Mouse (Mus musculus): Measurements from ENCODE around the gene Olfr1417. TPM values are rescaled to one million over a fixed set of nuclear protein-coding genes. Genes with fewer than 3 reads are reported as not detected.

Olfr1417 gene
- polyA plus RNA-seq, 1 experiment from 2014 or later: not detected

DNA sequence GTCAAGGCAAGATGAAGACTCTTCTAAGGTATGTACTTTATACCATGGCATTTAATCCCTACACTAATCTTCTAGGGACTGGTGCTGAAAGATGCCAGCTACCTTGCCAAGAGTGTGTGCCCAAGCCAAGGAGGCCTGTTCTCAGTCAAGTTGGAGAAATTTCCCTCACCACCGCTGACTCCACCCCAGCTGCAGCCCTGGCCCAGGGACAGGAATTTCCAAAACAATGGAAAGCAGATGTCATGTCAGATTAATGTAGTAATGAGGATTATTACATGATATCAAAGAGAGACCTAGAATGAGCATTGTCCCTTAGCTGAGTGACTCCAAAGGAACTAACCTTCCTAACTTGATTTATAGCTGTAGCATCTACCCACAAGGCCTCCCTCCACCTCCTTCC, 28.2 kb downstream of the Olfr1417 start:
- no peaks in the 10 kb centered on the region for H3K9me3 ChIP-seq
- 82% methylated on average over 1 of the region's 1 CpGs for WGBS
- H3K27me3 ChIP-seq: peaks cover 18% of the 10 kb centered on the region
- H3K4me1 ChIP-seq (replicated peaks): no peaks in the 10 kb centered on the region
- no peak overlapping the region for H3K27ac ChIP-seq
- no peak for ATAC-seq (ENCODE audit: insufficient number of reproducible peaks, insufficient read depth, low FRiP score, low TSS enrichment, low read depth)
- no peak overlapping the region for H3K4me2 ChIP-seq
- no peak overlapping the region for H3K4me3 ChIP-seq (replicated peaks)
- H3K9ac ChIP-seq (replicated peaks): no peak overlapping the region
- no peaks in the 10 kb centered on the region for H3K36me3 ChIP-seq

DNA sequence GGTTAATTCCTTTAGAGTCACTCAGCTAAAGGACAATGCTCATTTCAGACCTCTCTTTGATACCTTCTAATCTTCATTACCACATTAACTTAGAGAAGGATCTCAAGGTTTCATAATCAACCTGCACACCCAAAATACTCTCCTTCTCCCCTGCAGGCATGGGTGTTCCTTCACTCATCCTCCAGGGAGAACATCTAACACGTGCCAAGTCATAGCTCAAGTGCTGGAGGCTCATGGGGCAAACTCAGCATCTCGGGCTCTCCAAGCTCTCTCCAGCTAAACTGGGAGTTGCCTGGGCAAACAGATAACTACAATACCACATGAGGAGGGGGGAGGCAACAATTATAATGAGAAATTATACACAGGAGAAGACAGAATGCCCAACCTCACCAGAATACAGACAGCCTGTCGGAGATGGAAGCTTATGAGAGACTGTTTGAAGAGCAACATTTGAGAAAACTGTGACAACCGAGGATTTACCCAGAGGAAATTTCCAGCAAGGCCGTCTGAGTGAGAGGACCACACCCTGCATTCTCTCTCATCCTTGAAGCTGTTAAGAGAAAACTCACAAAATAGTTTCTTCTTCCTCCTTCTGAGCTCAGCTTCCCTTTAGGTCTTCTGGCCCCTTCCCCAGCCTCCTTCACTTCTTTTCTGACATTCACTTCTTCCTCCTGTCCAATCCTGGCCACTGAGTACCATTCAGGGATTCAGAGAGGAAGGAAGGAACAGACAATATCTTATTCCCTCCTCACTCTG, 28.8 kb downstream of the Olfr1417 start:
- Histone ChIP-seq H3K9ac (replicated peaks) (no peak overlapping the region), H3K27me3 (peaks cover 13% of the 10 kb centered on the region), H3K27ac (no peak overlapping the region), H3K9me3 (no peaks in the 10 kb centered on the region), H3K36me3 (no peaks in the 10 kb centered on the region), H3K4me2 (no peak overlapping the region), H3K4me1 (replicated peaks) (no peaks in the 10 kb centered on the region), H3K4me3 (replicated peaks) (no peak overlapping the region)
- WGBS: 82% methylated on average over 5 of the region's 5 CpGs
- ATAC-seq (ENCODE audit: insufficient number of reproducible peaks, insufficient read depth, low FRiP score, low TSS enrichment, low read depth): no peak

DNA sequence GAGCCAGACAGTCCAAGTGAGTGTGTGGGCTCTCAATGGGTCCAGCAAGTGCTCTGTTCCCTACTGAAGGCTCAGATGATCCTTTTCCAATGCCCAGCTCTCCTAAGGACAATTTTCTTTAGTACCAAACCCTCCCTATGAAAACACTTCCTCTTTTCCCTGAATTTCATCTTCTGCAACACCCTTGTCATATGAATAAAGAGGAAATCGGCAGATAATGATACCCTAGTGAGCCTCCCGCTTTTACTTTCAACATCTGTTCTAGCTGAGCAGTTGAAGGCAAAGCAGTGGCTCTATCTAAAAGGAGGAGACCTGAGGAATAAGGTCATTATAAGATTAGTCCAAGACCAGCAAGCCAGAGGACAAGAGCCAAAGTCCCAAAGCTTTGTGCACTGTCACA, 30.6 kb downstream of the Olfr1417 start:
- no peak overlapping the region for H3K4me2 ChIP-seq
- H3K9ac ChIP-seq (replicated peaks): no peak overlapping the region
- WGBS: 88% methylated on average over 2 of the region's 2 CpGs
- no peaks in the 10 kb centered on the region for H3K27me3 ChIP-seq
- no peaks in the 10 kb centered on the region for H3K36me3 ChIP-seq
- no peaks in the 10 kb centered on the region for H3K4me1 ChIP-seq (replicated peaks)
- no peak overlapping the region for H3K27ac ChIP-seq
- H3K4me3 ChIP-seq (replicated peaks): no peak overlapping the region
- no peak for ATAC-seq (ENCODE audit: insufficient number of reproducible peaks, insufficient read depth, low FRiP score, low TSS enrichment, low read depth)
- no peaks in the 10 kb centered on the region for H3K9me3 ChIP-seq

DNA sequence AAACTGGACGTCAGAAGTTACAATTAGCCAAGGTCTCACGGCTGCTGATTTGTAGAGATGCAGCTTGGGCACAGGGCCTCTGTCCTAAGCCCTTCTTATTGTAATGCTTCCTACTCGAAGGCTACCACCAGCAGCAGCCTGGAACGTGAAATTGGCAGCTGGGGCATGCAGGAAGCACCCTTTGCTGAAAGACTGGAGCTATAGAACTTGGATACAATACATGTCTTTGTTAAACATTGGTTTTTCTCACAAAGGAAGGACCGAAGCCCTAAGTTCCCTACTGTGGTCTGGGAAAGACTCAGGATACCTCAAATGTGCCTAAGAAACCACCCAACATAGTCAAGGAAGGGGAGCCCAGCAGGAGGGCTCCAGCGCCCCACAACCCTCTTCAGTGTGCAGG, 31.2 kb downstream of the Olfr1417 start:
- Histone ChIP-seq H3K9ac (replicated peaks) (no peak overlapping the region), H3K4me1 (replicated peaks) (no peaks in the 10 kb centered on the region), H3K4me2 (no peak overlapping the region), H3K27ac (no peak overlapping the region), H3K27me3 (no peaks in the 10 kb centered on the region), H3K36me3 (no peaks in the 10 kb centered on the region), H3K4me3 (replicated peaks) (no peak overlapping the region), H3K9me3 (no peaks in the 10 kb centered on the region)
- no peak for ATAC-seq (ENCODE audit: insufficient number of reproducible peaks, insufficient read depth, low FRiP score, low TSS enrichment, low read depth)
- 80% methylated on average over 6 of the region's 6 CpGs for WGBS

DNA sequence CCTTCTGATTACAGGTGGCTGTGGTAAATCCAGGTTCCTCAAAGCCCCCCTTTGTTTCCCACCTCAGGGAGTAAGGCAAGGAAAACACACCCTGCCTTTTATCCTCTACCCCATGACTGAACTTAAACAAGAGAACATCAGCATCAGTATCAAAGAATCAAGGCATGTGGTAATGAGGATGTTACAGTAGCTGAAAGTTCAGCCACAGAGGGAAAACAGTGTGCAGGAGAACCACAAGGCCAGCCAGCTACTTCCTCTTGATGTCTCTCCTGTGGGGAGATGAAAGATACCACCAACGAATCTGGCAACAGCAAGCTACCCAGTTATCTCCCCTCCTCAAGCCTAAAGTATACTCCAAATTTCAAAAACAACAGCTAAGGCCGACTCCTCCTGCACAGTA, 31.8 kb downstream of the Olfr1417 start:
- no peaks in the 10 kb centered on the region for H3K27me3 ChIP-seq
- H3K9ac ChIP-seq (replicated peaks): no peak overlapping the region
- H3K4me1 ChIP-seq (replicated peaks): no peaks in the 10 kb centered on the region
- no peaks in the 10 kb centered on the region for H3K36me3 ChIP-seq
- H3K9me3 ChIP-seq: no peaks in the 10 kb centered on the region
- 58% methylated on average over 2 of the region's 2 CpGs for WGBS
- H3K4me2 ChIP-seq: no peak overlapping the region
- no peak overlapping the region for H3K4me3 ChIP-seq (replicated peaks)
- no peak for ATAC-seq (ENCODE audit: insufficient number of reproducible peaks, insufficient read depth, low FRiP score, low TSS enrichment, low read depth)
- H3K27ac ChIP-seq: no peak overlapping the region

DNA sequence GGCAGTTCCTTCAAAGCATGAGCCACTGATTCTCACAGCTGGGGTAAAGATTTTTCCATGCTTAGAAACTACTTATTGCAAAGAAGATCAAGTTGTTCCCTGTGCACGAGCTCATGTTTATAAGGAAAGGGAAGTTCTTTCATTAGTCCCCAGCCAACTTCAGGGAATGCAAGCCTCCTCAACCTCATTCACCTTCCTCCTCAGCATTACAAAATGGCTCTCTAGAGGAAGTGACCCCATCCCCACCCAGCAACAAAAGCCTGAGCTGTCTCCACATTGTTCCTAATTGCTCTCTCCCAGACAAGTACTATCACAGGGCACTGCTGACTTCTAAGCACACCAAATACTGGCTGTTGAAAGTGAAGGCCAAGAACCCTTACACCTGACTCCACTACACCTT, 34.6 kb downstream of the Olfr1417 start:
- no peak for ATAC-seq (ENCODE audit: insufficient number of reproducible peaks, insufficient read depth, low FRiP score, low TSS enrichment, low read depth)
- no peak overlapping the region for H3K27ac ChIP-seq

DNA sequence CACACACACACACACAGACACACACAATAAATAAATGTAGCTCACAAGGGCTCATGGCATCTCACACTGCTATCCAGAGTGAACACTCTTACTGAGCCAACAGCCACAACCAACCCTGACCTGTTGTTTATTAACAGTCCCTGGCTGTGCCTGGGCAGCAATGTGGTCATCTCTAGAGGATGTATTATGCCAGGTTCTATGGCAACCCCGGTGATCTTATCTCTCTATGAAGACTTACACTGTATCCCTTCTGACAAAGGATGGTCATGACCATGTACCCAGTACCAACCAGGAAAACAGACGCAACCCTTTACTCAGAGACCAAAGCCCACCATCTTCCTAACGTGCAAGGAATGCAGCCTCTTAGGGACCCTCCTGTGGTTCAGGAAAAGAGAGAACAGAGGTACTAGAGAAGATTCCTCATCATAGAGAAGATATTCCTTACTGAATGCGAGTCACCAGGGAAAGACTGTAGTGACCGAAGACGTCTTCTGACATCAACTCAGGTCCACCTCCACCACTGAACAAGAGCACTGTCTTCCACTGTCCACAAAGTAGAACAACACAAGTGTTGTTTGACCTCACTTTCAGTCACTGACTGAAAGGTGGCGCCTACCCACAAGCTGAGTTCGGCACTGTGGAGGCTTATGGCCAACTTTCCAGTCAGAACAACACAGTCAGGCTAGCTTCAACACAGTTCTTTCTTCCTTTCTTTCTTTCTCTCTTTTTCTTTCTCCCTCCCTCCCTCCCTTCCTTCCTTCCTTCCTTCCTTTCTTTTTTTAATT, 38.3 kb downstream of the Olfr1417 start:
- Histone ChIP-seq H3K4me3 (replicated peaks) (no peak overlapping the region), H3K9ac (replicated peaks) (no peak overlapping the region), H3K27ac (no peak overlapping the region), H3K4me1 (replicated peaks) (no peaks in the 10 kb centered on the region), H3K27me3 (no peaks in the 10 kb centered on the region), H3K36me3 (no peaks in the 10 kb centered on the region), H3K4me2 (no peak overlapping the region), H3K9me3 (no peaks in the 10 kb centered on the region; the same call in 1 of the 2 replicates)
- 77% methylated on average over 8 of the region's 8 CpGs for WGBS
- ATAC-seq (ENCODE audit: insufficient number of reproducible peaks, insufficient read depth, low FRiP score, low TSS enrichment, low read depth): no peak

More for the DNA sequence above, 34.6 kb downstream of the Olfr1417 start:
- Histone ChIP-seq H3K36me3 (no peaks in the 10 kb centered on the region), H3K9ac (replicated peaks) (no peak overlapping the region), H3K9me3 (no peaks in the 10 kb centered on the region; the same call in 1 of the 2 replicates), H3K4me3 (replicated peaks) (no peak overlapping the region), H3K4me1 (replicated peaks) (no peaks in the 10 kb centered on the region), H3K27me3 (no peaks in the 10 kb centered on the region), H3K4me2 (no peak overlapping the region)
- 61% methylated on average over 1 of the region's 1 CpGs for WGBS

DNA sequence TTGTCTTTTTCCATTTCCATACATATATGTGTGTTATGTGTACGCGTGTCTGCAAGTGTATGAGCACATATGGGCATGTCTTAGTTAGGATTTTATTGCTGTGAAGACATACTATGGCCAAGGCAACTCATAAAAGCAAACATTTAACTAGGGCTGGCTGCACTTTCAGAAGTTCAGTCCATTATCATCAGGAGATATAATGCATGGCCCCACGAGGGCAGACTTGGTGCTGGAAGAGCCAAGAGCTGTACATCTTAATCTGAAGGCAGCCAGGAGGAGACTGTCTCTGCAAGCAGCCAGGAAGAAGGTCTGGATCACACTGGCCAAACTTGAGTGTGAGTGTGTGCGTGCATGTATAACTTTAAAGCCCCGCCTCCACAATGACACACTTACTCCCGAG, 44.6 kb downstream of the Olfr1417 start:
- H3K9me3 ChIP-seq: no peaks in the 10 kb centered on the region
- no peak for ATAC-seq (ENCODE audit: insufficient number of reproducible peaks, insufficient read depth, low FRiP score, low TSS enrichment, low read depth)
- no peaks in the 10 kb centered on the region for H3K36me3 ChIP-seq
- no peak overlapping the region for H3K9ac ChIP-seq (replicated peaks)
- H3K27me3 ChIP-seq: no peaks in the 10 kb centered on the region
- H3K4me3 ChIP-seq (replicated peaks): no peak overlapping the region
- WGBS: 87% methylated on average over 6 of the region's 6 CpGs
- no peak overlapping the region for H3K27ac ChIP-seq
- no peaks in the 10 kb centered on the region for H3K4me1 ChIP-seq (replicated peaks)
- H3K4me2 ChIP-seq: no peak overlapping the region

DNA sequence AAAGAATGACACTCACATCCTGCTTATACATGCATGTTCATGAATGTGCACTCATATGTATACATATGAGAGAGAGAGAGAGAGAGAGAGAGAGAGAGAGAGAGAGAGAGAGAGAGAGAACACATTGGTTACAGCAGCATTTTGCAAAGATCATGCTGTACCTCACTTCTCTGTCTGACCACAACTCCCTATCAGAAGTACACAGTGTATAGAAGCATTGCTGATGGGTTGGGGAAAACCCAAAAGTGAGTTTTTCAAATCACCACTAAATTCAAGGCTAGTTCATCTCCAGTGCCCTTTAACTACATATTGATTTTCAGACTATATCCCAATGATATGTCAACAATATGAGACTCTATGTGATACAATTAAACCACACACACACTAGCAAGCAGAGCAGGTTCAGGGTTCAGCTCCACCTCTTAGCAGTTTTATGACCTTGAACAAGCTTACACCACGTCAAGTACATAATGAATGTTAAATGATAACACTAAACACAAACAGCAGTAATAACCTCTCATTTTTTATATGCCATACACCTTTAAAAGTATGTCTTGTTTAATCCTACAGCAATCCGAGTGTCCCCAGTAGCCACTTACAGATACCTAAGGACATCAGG, 45.2 kb downstream of the Olfr1417 start:
- 73% methylated on average over 2 of the region's 2 CpGs for WGBS
- Histone ChIP-seq H3K36me3 (no peaks in the 10 kb centered on the region), H3K27ac (no peak overlapping the region), H3K27me3 (no peaks in the 10 kb centered on the region), H3K4me1 (replicated peaks) (no peaks in the 10 kb centered on the region), H3K9ac (replicated peaks) (no peak overlapping the region), H3K4me3 (replicated peaks) (no peak overlapping the region), H3K9me3 (no peaks in the 10 kb centered on the region), H3K4me2 (no peak overlapping the region)
- no peak for ATAC-seq (ENCODE audit: insufficient number of reproducible peaks, insufficient read depth, low FRiP score, low TSS enrichment, low read depth)

DNA sequence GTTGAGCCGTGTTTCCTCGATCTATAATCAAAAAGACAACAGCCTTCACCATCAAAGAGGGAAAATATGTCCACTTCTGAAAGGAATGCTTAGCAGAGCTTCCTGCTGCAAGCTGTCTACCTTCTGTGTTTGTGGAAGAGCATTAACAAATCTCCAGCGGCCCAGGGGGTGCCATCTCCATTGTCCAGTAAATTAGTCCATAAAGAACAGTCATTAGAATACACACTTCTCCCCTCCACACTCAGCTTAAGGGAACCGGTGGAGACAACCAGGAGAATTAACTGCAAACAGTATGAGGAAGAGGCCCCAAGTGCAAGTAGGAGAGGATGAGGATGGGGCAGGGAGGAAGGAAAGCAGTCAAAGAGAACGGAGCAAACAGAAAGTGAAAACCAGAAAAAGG, 47.2 kb downstream of the Olfr1417 start:
- H3K36me3 ChIP-seq: no peaks in the 10 kb centered on the region
- H3K9ac ChIP-seq (replicated peaks): no peak overlapping the region
- H3K4me1 ChIP-seq (replicated peaks): no peaks in the 10 kb centered on the region
- H3K9me3 ChIP-seq: no peaks in the 10 kb centered on the region
- H3K4me2 ChIP-seq: no peak overlapping the region
- no peaks in the 10 kb centered on the region for H3K27me3 ChIP-seq
- H3K27ac ChIP-seq: no peak overlapping the region
- WGBS: 73% methylated on average over 5 of the region's 5 CpGs
- no peak for ATAC-seq (ENCODE audit: insufficient number of reproducible peaks, insufficient read depth, low FRiP score, low TSS enrichment, low read depth)
- H3K4me3 ChIP-seq (replicated peaks): no peak overlapping the region

DNA sequence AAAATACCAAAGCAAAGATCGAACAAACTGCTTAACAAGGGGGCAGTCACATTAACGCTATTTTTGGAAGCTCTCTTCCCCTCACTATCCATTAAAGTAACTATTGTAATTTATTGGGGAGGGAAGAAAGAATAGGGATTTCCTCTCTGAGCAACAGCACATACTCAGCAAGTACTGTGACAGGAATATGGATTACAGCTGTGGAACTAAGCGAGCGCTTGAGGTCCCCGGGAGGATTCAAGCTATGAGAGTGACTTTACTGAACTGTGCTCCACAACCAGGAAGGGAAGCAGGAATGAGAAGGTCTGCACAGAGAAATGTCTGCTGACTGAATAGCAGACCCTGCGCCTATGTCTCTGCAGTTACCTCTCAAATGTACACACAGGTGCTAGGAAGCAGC, 50.1 kb downstream of the Olfr1417 start:
- Histone ChIP-seq H3K27ac (no peak overlapping the region), H3K4me1 (replicated peaks) (no peaks in the 10 kb centered on the region), H3K36me3 (no peaks in the 10 kb centered on the region), H3K9me3 (no peaks in the 10 kb centered on the region), H3K27me3 (no peaks in the 10 kb centered on the region), H3K4me2 (no peak overlapping the region), H3K9ac (replicated peaks) (no peak overlapping the region), H3K4me3 (replicated peaks) (no peak overlapping the region)
- 87% methylated on average over 6 of the region's 6 CpGs for WGBS
- ATAC-seq (ENCODE audit: insufficient number of reproducible peaks, insufficient read depth, low FRiP score, low TSS enrichment, low read depth): no peak
